ENCODE assay signal across 10 mouse cellular contexts in genomic region chr5:104131544-104131943, GRCm38 (mm10). TPM values are rescaled to one million over a fixed set of nuclear protein-coding genes. Genes with fewer than 3 reads are reported as not detected.
A peak's percentile ranks its signal among the peaks of the same experiment; 100 is the strongest.
DNase-seq lines count a peak whose midpoint lies in the region; ATAC-seq and TF ChIP-seq lines count a peak whose summit lies in the region.
"Had no signal": no experiment of that assay in that cellular context is flagged by ENCODE, and none has a peak within 500 bp of the region (broad histone marks: within the 10 kb centered on the region; RNA-seq: fewer than 3 reads in every experiment).

No protein-coding gene starts in this region.

- no peak overlapping the region for H3K27ac ChIP-seq in forebrain, postnatal 0 days (ENCODE audit: low read depth, low read length)
- H3K27ac ChIP-seq in forebrain, embryonic 10.5 days = no peak overlapping the region
- no peak overlapping the region for H3K27ac ChIP-seq in intestine, postnatal 0 days (ENCODE audit: low read depth, low read length)
- H3K27ac ChIP-seq: heart, embryonic 13.5 days; midbrain, embryonic 12.5 days had no signal

- H3K36me3 ChIP-seq in forebrain, postnatal 0 days (ENCODE audit: insufficient read depth) = no peaks in the 10 kb centered on the region
- no peaks in the 10 kb centered on the region for H3K36me3 ChIP-seq in forebrain, embryonic 10.5 days (replicated peaks)
- no peaks in the 10 kb centered on the region for H3K36me3 ChIP-seq in intestine, postnatal 0 days (ENCODE audit: control insufficient read depth, insufficient read depth)
- H3K36me3 ChIP-seq: heart, embryonic 13.5 days; midbrain, embryonic 12.5 days had no signal

- no peak overlapping the region for H3K4me3 ChIP-seq in forebrain, postnatal 0 days (ENCODE audit: low read depth, low read length)
- no peak overlapping the region for H3K4me3 ChIP-seq in forebrain, embryonic 10.5 days
- H3K4me3 ChIP-seq in intestine, postnatal 0 days (ENCODE audit: low read depth, low read length) = no peak overlapping the region
- H3K4me3 ChIP-seq: heart, embryonic 13.5 days; midbrain, embryonic 12.5 days had no signal

- H3K4me1 ChIP-seq in forebrain, postnatal 0 days (ENCODE audit: insufficient read depth) = no peaks in the 10 kb centered on the region
- peaks cover 7% of the 10 kb centered on the region for H3K4me1 ChIP-seq in forebrain, embryonic 10.5 days
- H3K4me1 ChIP-seq in intestine, postnatal 0 days (replicated peaks; ENCODE audit: control insufficient read depth, insufficient read depth, low read length) = no peaks in the 10 kb centered on the region
- H3K4me1 ChIP-seq: midbrain, embryonic 12.5 days had no signal

- no peak overlapping the region for H3K4me2 ChIP-seq in forebrain, postnatal 0 days (ENCODE audit: low read depth)
- H3K4me2 ChIP-seq in intestine, postnatal 0 days (replicated peaks; ENCODE audit: low read depth) = no peak overlapping the region
- H3K4me2 ChIP-seq: heart, embryonic 13.5 days; midbrain, embryonic 12.5 days had no signal

- peak; percentile 73 for TF ChIP-seq CTCF in forebrain, postnatal 0 days (IDR thresholded peaks at IDR 0.05; ENCODE audit: low read depth)
- peak; percentile 93 for TF ChIP-seq CTCF in intestine, postnatal 0 days (IDR thresholded peaks at IDR 0.05; ENCODE audit: low read depth)

- H3K27me3 ChIP-seq in forebrain, postnatal 0 days (ENCODE audit: insufficient read depth, low read length) = no peaks in the 10 kb centered on the region
- H3K27me3 ChIP-seq in forebrain, embryonic 10.5 days (ENCODE audit: poor library complexity, severe bottlenecking) = no peaks in the 10 kb centered on the region
- no peaks in the 10 kb centered on the region for H3K27me3 ChIP-seq in intestine, postnatal 0 days (replicated peaks; ENCODE audit: control insufficient read depth, insufficient read depth, low read length)
- H3K27me3 ChIP-seq: heart, embryonic 13.5 days; midbrain, embryonic 12.5 days had no signal

- 70% methylated on average over 4 of the region's 4 CpGs for WGBS in forebrain, postnatal 0 days
- 76% methylated on average over 4 of the region's 4 CpGs for WGBS in forebrain, embryonic 10.5 days
- 49% methylated on average over 4 of the region's 4 CpGs for WGBS in intestine, postnatal 0 days

- ATAC-seq in forebrain, postnatal 0 days = no peak
- peak; percentile 59; the same call in 1 of the 2 replicates for ATAC-seq in intestine, postnatal 0 days
- ATAC-seq in megakaryocyte-erythroid progenitor cell, adult 5-6 weeks (replicated peaks; ENCODE audit: low FRiP score, low TSS enrichment, poor library complexity, severe bottlenecking) = peak; percentile 57; the same call in 1 of the 2 replicates
- no peak for ATAC-seq in activated CD4-positive, CD25-positive, alpha-beta regulatory T cell, adult 4 months

- no peak overlapping the region for H3K9ac ChIP-seq in forebrain, postnatal 0 days
- no peak overlapping the region for H3K9ac ChIP-seq in intestine, postnatal 0 days (ENCODE audit: low read depth, low read length)
- H3K9ac ChIP-seq: heart, embryonic 13.5 days; midbrain, embryonic 12.5 days had no signal

- peak; percentile 37 for DNase-seq in forebrain, postnatal 0 days
- no peak for DNase-seq in forebrain, embryonic 10.5 days (ENCODE audit: extremely low spot score, low spot score)
- peak; percentile 38 for DNase-seq in ovary, postnatal 36 days (ENCODE audit: low spot score)
- DNase-seq in ovary, postnatal 10 days (ENCODE audit: low spot score) = no peak
- no peak for DNase-seq in cerebellum, adult 11 months

- H3K9me3 ChIP-seq in forebrain, postnatal 0 days (ENCODE audit: low read length) = no peaks in the 10 kb centered on the region
- no peaks in the 10 kb centered on the region for H3K9me3 ChIP-seq in forebrain, embryonic 10.5 days
- no peaks in the 10 kb centered on the region for H3K9me3 ChIP-seq in intestine, postnatal 0 days (ENCODE audit: control insufficient read depth)
- H3K9me3 ChIP-seq: heart, embryonic 13.5 days; midbrain, embryonic 12.5 days had no signal

RNA-seq across cellular contexts. Expression of gene Sparcl1, which starts 18.0 kb away (rescaled TPM):
- total RNA-seq in forebrain, postnatal 0 days (2014; rRNA removed) = 342 and 344 TPM in 2 replicates
- polyA plus RNA-seq in forebrain, postnatal 0 days (2015; fragmentation: Nextera tagmentation; extraction: Ambion mirVana) = 239 and 282 TPM in 2 replicates
- polyA plus RNA-seq in forebrain, embryonic 10.5 days (2016; fragmentation: Nextera tagmentation; extraction: Ambion mirVana) = 13.3 and 13.4 TPM in 2 replicates
- 158 and 165 TPM in 2 replicates for polyA plus RNA-seq in intestine, postnatal 0 days (2015; fragmentation: Nextera tagmentation; extraction: Ambion mirVana)
- not detected in 2 replicates for total RNA-seq in megakaryocyte-erythroid progenitor cell, adult 5-6 weeks (2014; fragmentation: Nextera tagmentation)
- not detected in 2 replicates for total RNA-seq in megakaryocyte-erythroid progenitor cell, adult 5-6 weeks (2017)
- polyA plus RNA-seq in activated CD4-positive, CD25-positive, alpha-beta regulatory T cell, adult 4 months (2017; shearing (Covaris generic)) = not detected

RNA-seq across cellular contexts. Expression of gene Dspp, which starts 39.0 kb away (rescaled TPM):
- total RNA-seq in forebrain, postnatal 0 days (2014; rRNA removed) = not detected in 2 replicates
- not detected in 2 replicates for polyA plus RNA-seq in forebrain, postnatal 0 days (2015; fragmentation: Nextera tagmentation; extraction: Ambion mirVana)
- polyA plus RNA-seq in forebrain, embryonic 10.5 days (2016; fragmentation: Nextera tagmentation; extraction: Ambion mirVana) = not detected in 2 replicates
- not detected in 2 replicates for polyA plus RNA-seq in intestine, postnatal 0 days (2015; fragmentation: Nextera tagmentation; extraction: Ambion mirVana)
- total RNA-seq in megakaryocyte-erythroid progenitor cell, adult 5-6 weeks (2014; fragmentation: Nextera tagmentation) = not detected in 2 replicates
- total RNA-seq in megakaryocyte-erythroid progenitor cell, adult 5-6 weeks (2017) = not detected in 2 replicates
- polyA plus RNA-seq in activated CD4-positive, CD25-positive, alpha-beta regulatory T cell, adult 4 months (2017; shearing (Covaris generic)) = not detected
- polyA plus RNA-seq: heart, embryonic 13.5 days; midbrain, embryonic 12.5 days had no signal

RNA-seq across cellular contexts. Expression of gene Gm17660, which starts 54.1 kb away (rescaled TPM):
- not detected in 2 replicates for total RNA-seq in forebrain, postnatal 0 days (2014; rRNA removed)
- 0.52 and 1.1 TPM in 2 replicates for polyA plus RNA-seq in forebrain, postnatal 0 days (2015; fragmentation: Nextera tagmentation; extraction: Ambion mirVana)
- polyA plus RNA-seq in forebrain, embryonic 10.5 days (2016; fragmentation: Nextera tagmentation; extraction: Ambion mirVana) = 0.31 TPM in 1 of 2 replicates, not detected in the other
- polyA plus RNA-seq in intestine, postnatal 0 days (2015; fragmentation: Nextera tagmentation; extraction: Ambion mirVana) = 1.1 and 1.5 TPM in 2 replicates
- not detected in 2 replicates for total RNA-seq in megakaryocyte-erythroid progenitor cell, adult 5-6 weeks (2014; fragmentation: Nextera tagmentation)
- total RNA-seq in megakaryocyte-erythroid progenitor cell, adult 5-6 weeks (2017) = not detected in 2 replicates
- polyA plus RNA-seq in activated CD4-positive, CD25-positive, alpha-beta regulatory T cell, adult 4 months (2017; shearing (Covaris generic)) = not detected
- polyA plus RNA-seq: heart, embryonic 13.5 days; midbrain, embryonic 12.5 days had no signal

Comparison
In these comparisons a context has a peak if more than half of its experiments do, and no peak if none do; other contexts are left out.
1. DNase-seq: peak in forebrain, postnatal 0 days (single experiment) and ovary, postnatal 36 days (single experiment); none in forebrain, embryonic 10.5 days (single experiment), ovary, postnatal 10 days (single experiment) and cerebellum, adult 11 months (single experiment).
2. ATAC-seq: peak in intestine, postnatal 0 days (single experiment) and megakaryocyte-erythroid progenitor cell, adult 5-6 weeks (single experiment); none in forebrain, postnatal 0 days (single experiment) and activated CD4-positive, CD25-positive, alpha-beta regulatory T cell, adult 4 months (single experiment).
3. RNA of gene Sparcl1, which starts 18.0 kb away (polyA plus RNA-seq): 239 to 282 TPM in forebrain, postnatal 0 days, 158 to 165 TPM in intestine, postnatal 0 days and 13.3 to 13.4 TPM in forebrain, embryonic 10.5 days; not detected in activated CD4-positive, CD25-positive, alpha-beta regulatory T cell, adult 4 months; every median in the first group is over 10 times any median in the second.